Mouse (Mus musculus): Measurements from ENCODE around the gene Hk1.

The Hk1 gene

DNA sequence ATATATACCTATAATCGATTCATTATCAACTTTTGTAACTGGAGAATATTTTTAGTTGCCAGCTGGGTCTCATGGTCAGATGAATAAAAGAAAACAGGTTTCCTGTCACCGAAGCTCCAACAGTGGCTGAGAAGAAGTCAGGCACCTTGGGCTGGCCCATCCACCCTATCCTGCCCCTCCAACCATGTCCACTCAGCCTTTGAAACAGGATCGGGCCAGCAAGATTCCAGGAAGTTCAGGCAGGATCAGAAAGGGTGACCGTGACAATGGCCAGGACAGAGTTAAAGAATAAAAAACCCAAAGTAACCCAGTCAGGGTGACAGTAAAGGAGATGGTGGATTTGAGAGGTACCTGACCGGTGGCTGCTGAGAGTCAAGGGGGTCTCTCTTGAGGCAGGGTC, 70.1 kb downstream of the Hk1 start:
- no peaks in the 10 kb centered on the region; the same call in 1 of the 2 replicates for H3K36me3 ChIP-seq (ENCODE audit: insufficient read depth, low read length)
- H3K4me3 ChIP-seq (replicated peaks; ENCODE audit: low read length) = no peak overlapping the region
- TF ChIP-seq POU5F1 (IDR thresholded peaks at IDR 0.05; ENCODE audit: borderline replicate concordance, low read length) (no peak), NANOG (IDR thresholded peaks at IDR 0.05; ENCODE audit: borderline replicate concordance, low read length) (no peak), CTCF (conservative IDR thresholded peaks at IDR 0.05; ENCODE audit: low read length) (no peak)
- H3K27me3 ChIP-seq (ENCODE audit: insufficient read depth, low read length) = no peaks in the 10 kb centered on the region
- no peaks in the 10 kb centered on the region for H3K9me3 ChIP-seq (ENCODE audit: low read length)
- H3K4me1 ChIP-seq (replicated peaks; ENCODE audit: low read depth, low read length) = peaks cover 51% of the 10 kb centered on the region

DNA sequence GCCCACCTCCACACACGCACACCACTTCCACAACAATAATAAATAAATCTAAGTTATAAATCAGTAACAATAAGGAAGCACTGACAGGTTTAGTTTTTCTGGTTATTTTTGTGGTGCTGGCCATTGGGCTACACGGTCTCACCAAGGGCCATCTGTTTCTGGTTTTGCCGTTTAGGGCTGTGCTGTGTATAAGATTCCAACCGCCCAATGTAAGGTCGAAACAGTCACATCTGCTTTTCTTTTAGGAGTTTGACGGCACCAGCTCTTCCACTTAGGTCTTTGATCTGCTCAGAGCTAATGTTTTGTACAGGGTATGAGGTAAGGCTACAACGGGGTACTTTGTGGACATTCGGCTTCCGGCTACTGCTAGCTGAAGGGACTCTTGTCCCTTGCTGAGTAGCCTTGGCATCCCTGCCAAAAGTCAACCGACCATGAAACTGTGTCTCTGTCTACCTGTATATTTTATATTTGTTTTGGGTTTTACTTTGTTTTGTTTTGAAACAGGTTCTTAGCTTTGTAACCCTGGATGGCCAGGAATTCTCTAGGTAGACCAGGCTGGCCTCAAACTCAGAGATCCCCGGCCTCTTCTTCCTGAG, 70.7 kb downstream of the Hk1 start:
- TF ChIP-seq CTCF (conservative IDR thresholded peaks at IDR 0.05; ENCODE audit: low read length) (no peak), NANOG (IDR thresholded peaks at IDR 0.05; ENCODE audit: borderline replicate concordance, low read length) (no peak), POU5F1 (IDR thresholded peaks at IDR 0.05; ENCODE audit: borderline replicate concordance, low read length) (no peak)
- Histone ChIP-seq H3K4me1 (replicated peaks; ENCODE audit: low read depth, low read length) (peaks cover 51% of the 10 kb centered on the region), H3K4me3 (replicated peaks; ENCODE audit: low read length) (no peak overlapping the region), H3K9me3 (ENCODE audit: low read length) (no peaks in the 10 kb centered on the region), H3K36me3 (ENCODE audit: insufficient read depth, low read length) (peaks cover 1% of the 10 kb centered on the region; the same call in 1 of the 2 replicates), H3K27me3 (ENCODE audit: insufficient read depth, low read length) (no peaks in the 10 kb centered on the region)

DNA sequence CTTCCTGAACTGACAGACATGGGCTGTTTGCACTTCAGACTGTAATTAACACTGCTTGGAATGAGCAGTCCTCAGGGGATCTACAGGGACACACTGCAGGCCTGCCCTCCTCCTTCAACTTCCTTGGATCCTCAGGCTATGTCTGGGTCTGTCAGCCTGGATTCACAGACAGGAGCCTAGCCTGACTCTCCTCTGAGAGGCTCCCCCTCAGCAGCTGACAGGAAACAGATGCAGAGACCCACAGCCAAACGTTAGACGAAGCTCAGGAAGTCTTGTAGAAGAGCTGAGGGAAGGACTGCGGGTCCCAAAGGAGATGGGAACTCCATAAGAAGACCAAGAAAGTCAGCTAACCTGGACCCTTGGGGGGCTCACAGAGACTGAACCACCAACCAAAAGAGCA, 73.2 kb downstream of the Hk1 start:
- Histone ChIP-seq H3K36me3 (ENCODE audit: insufficient read depth, low read length) (peaks cover 3% of the 10 kb centered on the region; the same call in 1 of the 2 replicates), H3K27me3 (ENCODE audit: insufficient read depth, low read length) (no peaks in the 10 kb centered on the region), H3K4me1 (replicated peaks; ENCODE audit: low read depth, low read length) (peaks cover 32% of the 10 kb centered on the region), H3K9me3 (ENCODE audit: low read length) (no peaks in the 10 kb centered on the region), H3K4me3 (replicated peaks; ENCODE audit: low read length) (no peak overlapping the region)
- no peak for TF ChIP-seq POU5F1 (IDR thresholded peaks at IDR 0.05; ENCODE audit: borderline replicate concordance, low read length)
- no peak for TF ChIP-seq NANOG (IDR thresholded peaks at IDR 0.05; ENCODE audit: borderline replicate concordance, low read length)
- no peak for TF ChIP-seq CTCF (conservative IDR thresholded peaks at IDR 0.05; ENCODE audit: low read length)

DNA sequence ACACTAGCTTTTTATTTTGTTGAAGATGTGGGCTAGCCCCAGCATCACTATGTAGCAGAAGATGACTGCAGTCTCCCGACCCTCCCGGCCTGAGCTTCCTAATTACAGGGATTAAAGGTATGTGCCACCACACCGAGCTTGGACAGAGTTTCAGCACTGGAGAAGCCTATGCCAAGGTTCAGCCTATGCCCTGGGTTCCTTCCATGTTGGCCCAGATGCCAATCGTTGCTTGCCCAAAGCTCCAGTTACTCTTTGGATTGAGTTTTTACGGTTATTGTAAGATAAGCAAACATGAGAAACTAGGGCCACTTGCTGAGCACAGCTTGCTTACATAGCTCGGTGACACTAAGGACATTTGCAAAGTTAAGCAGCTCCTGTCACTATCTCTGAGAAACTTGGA, 74.6 kb downstream of the Hk1 start:
- H3K9me3 ChIP-seq (ENCODE audit: low read length) = no peaks in the 10 kb centered on the region
- H3K4me3 ChIP-seq (replicated peaks; ENCODE audit: low read length) = no peak overlapping the region
- TF ChIP-seq NANOG (IDR thresholded peaks at IDR 0.05; ENCODE audit: borderline replicate concordance, low read length) (no peak), POU5F1 (IDR thresholded peaks at IDR 0.05; ENCODE audit: borderline replicate concordance, low read length) (no peak), CTCF (conservative IDR thresholded peaks at IDR 0.05; ENCODE audit: low read length) (no peak)
- peaks cover 25% of the 10 kb centered on the region for H3K4me1 ChIP-seq (replicated peaks; ENCODE audit: low read depth, low read length)
- no peaks in the 10 kb centered on the region for H3K27me3 ChIP-seq (ENCODE audit: insufficient read depth, low read length)
- H3K36me3 ChIP-seq (ENCODE audit: insufficient read depth, low read length) = peaks cover 3% of the 10 kb centered on the region; the same call in 1 of the 2 replicates

DNA sequence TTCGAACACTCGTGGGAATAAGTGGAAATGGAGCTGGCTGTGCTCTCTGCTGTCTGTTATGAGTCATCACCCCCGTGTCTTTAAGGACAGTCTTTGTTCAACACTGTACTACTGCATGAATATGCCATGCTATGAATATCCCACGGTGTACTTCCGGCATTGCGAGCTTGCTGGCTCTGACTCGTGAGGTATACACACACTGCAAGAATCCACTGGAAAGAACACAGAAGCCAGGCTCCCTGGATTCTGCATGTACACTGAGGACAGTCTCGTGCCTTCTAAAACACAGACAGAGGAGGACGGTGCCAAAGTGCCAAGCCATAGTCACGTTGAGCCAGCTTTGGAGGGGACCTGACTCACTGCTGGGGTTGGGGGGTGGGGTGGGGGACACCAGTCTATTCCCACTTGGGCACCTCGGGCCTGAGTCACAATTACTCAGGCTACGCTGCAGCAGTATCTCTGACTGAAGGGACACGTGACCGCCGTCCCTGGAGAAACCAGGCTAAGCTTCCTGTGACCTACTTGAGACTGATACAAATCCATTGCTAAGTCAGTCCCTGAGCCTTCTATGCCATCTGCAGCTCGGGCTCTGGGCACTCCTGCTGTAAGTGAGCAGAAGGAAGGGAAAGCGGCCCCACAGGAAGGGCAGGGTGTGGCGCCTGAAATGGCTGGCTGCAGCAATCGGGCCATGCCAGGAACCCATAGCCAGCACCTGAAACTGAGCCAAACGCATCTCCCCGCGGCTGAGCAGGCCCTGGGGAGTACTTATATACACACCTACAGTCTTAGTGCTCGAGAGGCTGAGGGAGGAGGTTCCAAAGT, 79.5 kb downstream of the Hk1 start:
- Histone ChIP-seq H3K27me3 (ENCODE audit: insufficient read depth, low read length) (0 out of 2 replicates have a peak, but pooled peaks cover 3% of the 10 kb centered on the region), H3K4me1 (replicated peaks; ENCODE audit: low read depth, low read length) (peaks cover 40% of the 10 kb centered on the region), H3K36me3 (ENCODE audit: insufficient read depth, low read length) (peaks cover 26% of the 10 kb centered on the region; the same call in 1 of the 2 replicates), H3K9me3 (ENCODE audit: low read length) (no peaks in the 10 kb centered on the region), H3K4me3 (replicated peaks; ENCODE audit: low read length) (no peak overlapping the region; the same call in 1 of the 2 replicates)
- TF ChIP-seq CTCF (conservative IDR thresholded peaks at IDR 0.05; ENCODE audit: low read length) = no peak
- TF ChIP-seq POU5F1 (IDR thresholded peaks at IDR 0.05; ENCODE audit: borderline replicate concordance, low read length) = no peak
- TF ChIP-seq NANOG (IDR thresholded peaks at IDR 0.05; ENCODE audit: borderline replicate concordance, low read length) = no peak

DNA sequence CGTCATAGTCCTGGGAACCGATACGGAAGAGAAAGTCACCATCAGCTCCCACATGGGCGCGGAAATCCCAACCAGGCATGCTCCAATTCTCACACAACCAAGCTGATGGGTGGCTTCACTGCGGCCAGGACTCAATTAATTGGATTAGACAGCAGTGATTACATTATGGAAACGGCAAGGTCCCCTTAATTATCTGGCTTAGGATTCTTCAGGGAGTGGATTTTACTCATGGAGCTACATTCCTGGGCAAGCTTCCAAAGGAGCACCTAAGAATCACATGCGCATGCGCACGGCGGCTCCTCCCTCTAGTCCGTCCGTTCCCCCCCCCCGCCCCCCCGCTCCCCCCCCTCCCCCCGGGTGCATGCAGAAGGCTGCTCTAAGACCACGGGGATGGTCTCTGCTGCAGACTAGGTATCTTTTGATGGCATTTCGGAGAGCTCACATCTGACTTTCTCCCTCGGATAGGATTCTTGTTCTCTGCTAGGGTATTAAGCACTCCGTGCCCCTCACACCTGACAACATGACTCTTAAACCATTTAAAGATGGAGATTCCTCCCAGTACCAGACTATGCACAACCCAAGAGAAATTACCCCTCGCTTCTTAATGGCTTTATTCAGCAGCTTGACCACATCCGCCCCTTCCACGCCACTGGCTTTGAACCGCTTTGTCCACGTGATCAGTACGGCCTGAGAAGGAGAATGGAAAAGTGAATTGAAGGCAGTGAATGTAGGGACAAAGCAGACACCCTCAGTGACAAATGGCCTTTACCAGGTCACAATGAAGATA, 83.4 kb downstream of the Hk1 start:
- Histone ChIP-seq H3K9me3 (ENCODE audit: low read length) (no peaks in the 10 kb centered on the region), H3K4me3 (replicated peaks; ENCODE audit: low read length) (peak overlapping the region; percentile 52; the same call in 1 of the 2 replicates), H3K36me3 (ENCODE audit: insufficient read depth, low read length) (peaks cover 52% of the 10 kb centered on the region), H3K4me1 (replicated peaks; ENCODE audit: low read depth, low read length) (peaks cover 27% of the 10 kb centered on the region), H3K27me3 (ENCODE audit: insufficient read depth, low read length) (0 out of 2 replicates have a peak, but pooled peaks cover 3% of the 10 kb centered on the region)
- TF ChIP-seq CTCF (conservative IDR thresholded peaks at IDR 0.05; ENCODE audit: low read length) (no peak), NANOG (IDR thresholded peaks at IDR 0.05; ENCODE audit: borderline replicate concordance, low read length) (no peak), POU5F1 (IDR thresholded peaks at IDR 0.05; ENCODE audit: borderline replicate concordance, low read length) (no peak)

DNA sequence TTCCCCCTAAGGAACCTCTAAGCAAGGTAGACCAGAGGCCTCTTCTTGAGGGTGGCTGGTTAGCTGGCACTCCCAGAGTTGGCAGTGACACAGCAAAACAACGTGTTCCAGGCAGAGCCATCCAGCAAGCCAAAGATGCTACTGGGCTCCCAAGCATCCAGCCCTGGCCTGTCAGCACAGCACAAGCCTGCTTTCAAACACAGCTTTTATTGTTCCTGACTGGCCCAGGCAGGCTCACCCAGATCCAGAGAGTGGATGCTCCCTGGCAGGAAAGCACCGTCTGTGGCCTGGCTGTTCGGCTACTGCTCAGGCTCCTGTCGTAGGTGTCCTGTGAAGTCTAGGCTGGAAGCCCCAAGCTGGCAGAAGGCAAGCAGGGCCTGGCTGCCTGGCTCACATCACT, 85.6 kb downstream of the Hk1 start:
- peaks cover 53% of the 10 kb centered on the region for H3K36me3 ChIP-seq (ENCODE audit: insufficient read depth, low read length)
- peaks cover 37% of the 10 kb centered on the region for H3K4me1 ChIP-seq (replicated peaks; ENCODE audit: low read depth, low read length)
- no peak overlapping the region for H3K4me3 ChIP-seq (replicated peaks; ENCODE audit: low read length)

More for the DNA sequence above, 85.6 kb downstream of the Hk1 start:
- 0 out of 2 replicates have a peak, but pooled peaks cover 7% of the 10 kb centered on the region for H3K27me3 ChIP-seq (ENCODE audit: insufficient read depth, low read length)
- no peaks in the 10 kb centered on the region for H3K9me3 ChIP-seq (ENCODE audit: low read length)
- TF ChIP-seq CTCF (conservative IDR thresholded peaks at IDR 0.05; ENCODE audit: low read length) (no peak), NANOG (IDR thresholded peaks at IDR 0.05; ENCODE audit: borderline replicate concordance, low read length) (no peak), POU5F1 (IDR thresholded peaks at IDR 0.05; ENCODE audit: borderline replicate concordance, low read length) (no peak)

All from E14TG2a.4 (cell line).